Mouse (Mus musculus): Measurements from ENCODE around the gene Dip2c.

Dip2c gene

GRCm38 (mm10) chr13:9419213-9419612 is 142.9 kb downstream of the Dip2c start:
- ATAC-seq (ENCODE audit: insufficient number of reproducible peaks, low FRiP score, low TSS enrichment), result no peak

DNA sequence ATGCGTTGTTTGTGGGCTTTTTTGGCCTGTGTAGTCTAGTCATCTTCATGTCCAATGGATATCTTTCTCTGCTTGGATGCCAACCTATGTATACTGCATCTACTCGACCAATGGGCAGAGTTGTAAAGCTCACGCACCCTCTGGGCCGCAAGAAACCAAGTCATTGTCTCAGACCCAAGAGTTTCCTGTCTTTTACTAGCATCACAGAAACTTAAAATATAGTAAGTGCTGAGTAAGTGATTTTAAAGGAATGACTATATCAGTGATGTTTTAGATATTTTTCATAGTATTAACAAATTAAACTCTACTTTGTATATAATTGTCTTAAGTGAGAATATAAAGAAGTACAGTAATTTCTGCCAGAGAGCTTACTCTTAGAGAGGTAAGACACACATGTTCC is 145.6 kb downstream of the Dip2c start:
- ATAC-seq (ENCODE audit: insufficient number of reproducible peaks, low FRiP score, low TSS enrichment), result no peak

GRCm38 (mm10) chr13:9422876-9423275 is 146.5 kb downstream of the Dip2c start:
- peak; percentile 79 for ATAC-seq (ENCODE audit: insufficient number of reproducible peaks, low FRiP score, low TSS enrichment)

GRCm38 (mm10) chr13:9424434-9424833 is 148.1 kb downstream of the Dip2c start:
- ATAC-seq (ENCODE audit: insufficient number of reproducible peaks, low FRiP score, low TSS enrichment), result no peak

DNA sequence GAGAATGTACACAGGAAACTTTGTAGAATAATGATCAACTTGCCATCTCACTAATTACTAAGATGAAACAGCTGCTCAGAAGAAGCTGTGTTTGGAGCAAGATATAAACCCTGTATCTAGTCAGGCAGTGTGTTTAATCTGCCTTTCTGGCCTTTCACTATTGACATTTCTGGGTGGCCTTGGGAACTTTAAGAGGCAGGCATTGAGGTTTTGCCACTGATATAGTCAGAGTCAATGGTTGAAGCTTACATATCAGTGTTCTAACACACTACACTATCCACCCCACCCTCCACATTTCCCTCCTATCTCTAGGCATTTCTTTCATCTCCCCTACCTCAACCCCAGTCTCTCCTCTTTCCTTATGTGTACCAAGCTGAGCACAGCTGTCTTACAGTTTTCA is 149.9 kb downstream of the Dip2c start:
- no peak for ATAC-seq (ENCODE audit: insufficient number of reproducible peaks, low FRiP score, low TSS enrichment)

GRCm38 (mm10) chr13:9426779-9427178 is 150.5 kb downstream of the Dip2c start:
- ATAC-seq (ENCODE audit: insufficient number of reproducible peaks, low FRiP score, low TSS enrichment), result no peak

- no peak for ATAC-seq (ENCODE audit: insufficient number of reproducible peaks, low FRiP score, low TSS enrichment)
Measured at GRCm38 (mm10) chr13:9429884-9430283, 153.6 kb downstream of the Dip2c start.

DNA sequence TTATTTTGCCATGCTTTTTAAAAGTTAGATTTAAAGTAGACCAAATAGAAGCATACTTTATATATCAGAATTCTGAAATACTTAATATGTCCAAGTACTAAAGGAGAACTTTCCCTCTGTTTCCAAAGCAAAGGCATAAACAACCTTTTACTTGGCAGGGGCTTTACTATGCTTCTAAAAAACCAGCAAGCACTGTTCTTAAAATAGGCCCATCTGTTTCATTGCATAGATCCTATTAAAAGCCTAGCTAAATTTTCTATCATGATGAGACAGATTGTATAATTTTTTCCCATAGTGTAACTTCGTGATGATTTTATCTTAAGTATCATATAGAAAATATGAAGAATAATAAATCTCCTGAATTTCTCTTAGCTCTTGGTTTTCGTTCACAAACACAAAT is 154.4 kb downstream of the Dip2c start:
- ATAC-seq (ENCODE audit: insufficient number of reproducible peaks, low FRiP score, low TSS enrichment), result no peak

- ATAC-seq (ENCODE audit: insufficient number of reproducible peaks, low FRiP score, low TSS enrichment), result no peak
Measured at GRCm38 (mm10) chr13:9431441-9431840, 155.1 kb downstream of the Dip2c start.

- no peak for ATAC-seq (ENCODE audit: insufficient number of reproducible peaks, low FRiP score, low TSS enrichment)
Measured at GRCm38 (mm10) chr13:9443066-9443465, 166.7 kb downstream of the Dip2c start.

GRCm38 (mm10) chr13:9445533-9446294 is 169.4 kb downstream of the Dip2c start:
- no peak for ATAC-seq (ENCODE audit: insufficient number of reproducible peaks, low FRiP score, low TSS enrichment)

- peak; percentile 40; the same call in 1 of the 2 replicates for ATAC-seq (ENCODE audit: insufficient number of reproducible peaks, low FRiP score, low TSS enrichment)
Measured at GRCm38 (mm10) chr13:9446448-9447115, 170.3 kb downstream of the Dip2c start.

GRCm38 (mm10) chr13:9450276-9450675 is 173.9 kb downstream of the Dip2c start:
- ATAC-seq (ENCODE audit: insufficient number of reproducible peaks, low FRiP score, low TSS enrichment), result no peak

DNA sequence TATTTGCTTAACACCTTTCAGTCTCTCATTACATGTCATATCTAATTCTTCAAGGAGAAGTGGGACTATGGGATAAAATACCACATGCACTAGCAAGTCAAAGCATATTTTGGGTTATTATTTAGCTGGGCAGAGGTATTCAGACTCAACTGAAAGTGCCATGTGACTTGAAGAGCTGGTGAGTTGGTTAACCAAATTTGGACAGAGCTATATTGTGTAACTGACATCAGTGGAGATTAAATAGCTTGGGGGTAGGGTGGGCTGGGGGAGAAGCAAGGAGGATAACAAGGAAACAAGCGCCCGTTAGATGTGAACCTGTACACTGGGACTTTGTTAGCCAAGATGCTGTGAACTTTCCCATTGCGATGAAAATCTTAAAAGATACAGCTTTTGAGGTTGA is 175.6 kb downstream of the Dip2c start:
- no peak for ATAC-seq (ENCODE audit: insufficient number of reproducible peaks, low FRiP score, low TSS enrichment)

GRCm38 (mm10) chr13:9454426-9455177 is 178.3 kb downstream of the Dip2c start:
- ATAC-seq (ENCODE audit: insufficient number of reproducible peaks, low FRiP score, low TSS enrichment), result no peak

- no peak for ATAC-seq (ENCODE audit: insufficient number of reproducible peaks, low FRiP score, low TSS enrichment)
Measured at GRCm38 (mm10) chr13:9455979-9456378, 179.7 kb downstream of the Dip2c start.

GRCm38 (mm10) chr13:9457420-9458308 is 181.3 kb downstream of the Dip2c start:
- no peak for ATAC-seq (ENCODE audit: insufficient number of reproducible peaks, low FRiP score, low TSS enrichment)

- ATAC-seq (ENCODE audit: insufficient number of reproducible peaks, low FRiP score, low TSS enrichment), result peak; percentile 54; the same call in 1 of the 2 replicates
Measured at GRCm38 (mm10) chr13:9464457-9464856, 188.1 kb downstream of the Dip2c start.

GRCm38 (mm10) chr13:9467216-9467615 is 190.9 kb downstream of the Dip2c start:
- ATAC-seq (ENCODE audit: insufficient number of reproducible peaks, low FRiP score, low TSS enrichment), result peak; percentile 60; the same call in 1 of the 2 replicates

DNA sequence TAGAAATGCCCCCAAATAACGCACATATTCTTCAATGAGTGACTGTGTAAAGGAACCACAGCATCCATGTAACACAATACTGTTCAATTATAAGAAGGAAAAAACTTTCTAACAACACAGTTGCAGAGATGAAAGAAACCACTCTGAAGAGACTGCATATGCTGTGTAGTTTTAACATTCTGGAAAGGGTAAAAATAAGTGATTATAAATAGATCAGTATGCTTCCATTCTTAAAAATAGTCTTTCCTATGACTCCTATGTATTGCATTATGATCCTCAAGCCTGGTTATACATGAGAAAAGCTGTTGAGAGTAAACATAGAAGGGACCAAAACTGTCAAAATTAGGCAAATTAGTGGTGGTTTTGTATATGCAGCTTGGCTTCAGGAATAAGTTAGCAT is 197.1 kb downstream of the Dip2c start:
- ATAC-seq (ENCODE audit: insufficient number of reproducible peaks, low FRiP score, low TSS enrichment), result no peak

Data from cerebellum, adult (tissue).